Mouse (Mus musculus) cerebellum, adult 9-11 months (tissue): ENCODE data around the gene Ankrd65.
"Not testable (repeated sequence)": the region's sequence is repeated elsewhere in the genome, so short reads cannot be mapped to it uniquely, and the experiment has no call there.

Experiments used
- DNase-seq: peaks from one replicate; pipeline ENCODE4 v3.0.0; 2022

Ankrd65 gene

DNA sequence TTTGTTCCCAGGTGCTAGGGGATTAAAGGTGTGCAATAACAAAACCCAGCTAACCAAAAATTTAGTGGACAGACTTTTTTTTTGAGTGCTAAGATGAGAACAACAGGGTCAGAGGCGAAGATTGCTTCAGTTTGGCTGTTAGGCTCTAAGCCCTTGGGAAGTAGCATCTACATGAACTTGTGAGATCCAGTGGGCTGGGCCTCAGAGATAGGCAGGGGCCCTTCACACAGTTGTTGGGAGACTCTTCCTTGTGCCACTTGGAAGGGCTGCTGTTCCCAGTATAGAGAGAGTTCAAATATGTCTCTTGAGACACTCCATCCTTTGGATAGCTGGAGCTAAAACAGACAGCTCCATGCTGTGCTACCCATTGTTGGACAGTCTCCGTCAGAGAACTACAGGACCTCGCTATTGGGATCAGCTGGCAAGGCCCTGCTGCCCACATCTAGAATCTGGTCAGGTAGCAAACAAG is at the start of gene Ankrd65:
TSS of gene Ankrd65 (plus strand) at position 419 of the 469 bp plus-strand sequence.
- no peak for DNase-seq

DNA sequence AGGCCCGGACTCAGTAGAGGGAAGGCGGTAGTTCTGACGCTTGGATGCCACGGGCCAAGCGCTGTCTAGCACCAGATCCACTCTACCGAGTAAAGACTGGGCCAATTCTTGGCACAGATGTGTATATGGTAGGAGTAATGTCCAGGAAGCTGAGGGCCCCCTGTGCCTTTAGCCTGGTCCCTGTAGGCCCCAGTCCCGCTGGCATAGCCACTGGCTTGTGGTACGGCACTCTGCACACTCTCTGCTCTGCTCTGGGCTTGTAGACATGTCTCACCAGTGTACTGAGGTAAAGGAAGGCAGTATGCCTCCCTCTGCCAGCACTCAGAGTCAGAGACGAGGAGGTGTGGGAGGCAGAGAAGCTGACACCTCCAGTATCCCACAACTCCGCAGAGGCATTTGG is 49.6 kb upstream of the Ankrd65 start:
- not testable (repeated sequence) for DNase-seq

DNA sequence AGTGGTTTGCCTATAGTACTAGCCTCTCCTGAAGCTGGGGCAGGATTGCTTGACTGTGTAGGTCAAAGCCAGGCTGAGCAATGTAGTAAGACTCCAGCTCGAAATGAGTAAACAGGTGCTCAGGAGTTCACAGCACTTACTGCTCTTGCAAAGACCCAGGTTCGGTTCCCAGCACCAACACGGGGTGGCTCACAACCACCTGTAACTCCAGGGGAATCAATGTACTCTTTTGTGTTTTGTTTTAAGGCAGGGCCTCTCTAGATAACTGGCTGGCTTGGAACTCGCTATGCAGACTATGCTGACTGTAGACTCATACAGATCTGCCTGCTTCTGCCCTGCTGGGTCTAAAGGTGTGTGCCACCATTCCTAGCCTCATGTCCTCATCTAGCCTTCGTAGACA is 47.6 kb upstream of the Ankrd65 start:
- DNase-seq, result no peak

DNA sequence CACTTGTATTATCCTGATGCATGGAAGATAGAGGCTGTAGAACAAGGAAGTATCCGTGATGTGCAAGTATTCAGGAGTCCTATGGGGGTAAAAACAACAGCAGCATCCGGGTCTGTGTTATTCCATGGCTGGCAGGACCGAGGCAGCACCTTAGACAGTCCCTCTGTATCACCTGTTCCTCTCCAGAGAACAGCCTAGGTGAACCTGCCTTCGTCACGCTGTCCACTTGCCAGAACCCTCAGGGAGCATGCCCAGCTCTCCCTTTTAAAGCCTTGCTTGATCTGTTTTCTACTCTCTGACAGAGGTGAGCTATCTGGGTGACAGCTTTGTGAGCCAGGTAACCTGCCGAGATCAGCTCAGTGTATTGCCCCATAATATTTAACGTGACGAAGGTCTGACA is 45.8 kb upstream of the Ankrd65 start:
- DNase-seq, result peak; percentile 74

DNA sequence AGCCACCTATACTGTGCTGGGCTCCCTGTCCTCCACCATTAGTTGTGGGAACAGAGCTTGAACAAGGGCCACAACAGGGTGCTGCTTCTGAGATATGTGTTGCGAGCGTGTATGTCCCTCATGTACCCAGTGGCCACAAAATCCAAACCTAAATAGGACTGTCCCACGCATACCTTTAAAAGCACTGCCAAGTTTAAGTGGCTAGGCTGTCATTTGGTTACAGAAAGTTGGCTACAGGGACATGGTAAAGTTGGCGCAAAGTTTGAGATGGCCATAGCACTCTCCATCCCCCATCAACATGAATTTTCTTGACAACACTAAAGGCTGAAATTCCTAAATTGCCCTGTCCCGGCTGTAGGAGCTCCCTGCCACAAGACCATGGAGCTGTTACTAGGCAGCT is 45.1 kb upstream of the Ankrd65 start:
- DNase-seq, result no peak

DNA sequence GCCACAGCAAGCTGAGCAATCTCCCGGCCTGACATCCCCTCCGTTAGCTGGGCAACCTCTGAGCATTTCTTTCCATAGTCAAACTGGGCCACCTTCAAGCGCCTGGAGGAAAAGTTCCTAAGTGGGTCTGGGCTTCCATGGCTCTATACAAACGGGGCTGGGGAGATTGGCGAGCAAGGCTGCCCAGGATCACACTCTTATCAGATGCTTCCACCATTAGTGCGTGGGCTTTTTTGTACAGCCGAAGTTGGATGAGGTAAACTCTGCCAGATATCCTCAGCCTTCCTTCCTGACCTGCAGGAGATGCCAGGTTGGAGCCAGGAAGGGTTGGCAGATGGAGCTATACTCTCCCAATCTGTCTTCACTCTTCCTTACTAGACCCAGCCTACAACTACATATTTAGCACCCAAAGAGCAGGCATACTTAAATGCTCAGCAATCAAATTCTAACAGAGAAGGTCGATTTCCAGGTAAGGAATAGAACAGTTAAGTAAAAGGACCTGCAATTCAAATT is 44.1 kb upstream of the Ankrd65 start:
- peak; percentile 91 for DNase-seq

DNA sequence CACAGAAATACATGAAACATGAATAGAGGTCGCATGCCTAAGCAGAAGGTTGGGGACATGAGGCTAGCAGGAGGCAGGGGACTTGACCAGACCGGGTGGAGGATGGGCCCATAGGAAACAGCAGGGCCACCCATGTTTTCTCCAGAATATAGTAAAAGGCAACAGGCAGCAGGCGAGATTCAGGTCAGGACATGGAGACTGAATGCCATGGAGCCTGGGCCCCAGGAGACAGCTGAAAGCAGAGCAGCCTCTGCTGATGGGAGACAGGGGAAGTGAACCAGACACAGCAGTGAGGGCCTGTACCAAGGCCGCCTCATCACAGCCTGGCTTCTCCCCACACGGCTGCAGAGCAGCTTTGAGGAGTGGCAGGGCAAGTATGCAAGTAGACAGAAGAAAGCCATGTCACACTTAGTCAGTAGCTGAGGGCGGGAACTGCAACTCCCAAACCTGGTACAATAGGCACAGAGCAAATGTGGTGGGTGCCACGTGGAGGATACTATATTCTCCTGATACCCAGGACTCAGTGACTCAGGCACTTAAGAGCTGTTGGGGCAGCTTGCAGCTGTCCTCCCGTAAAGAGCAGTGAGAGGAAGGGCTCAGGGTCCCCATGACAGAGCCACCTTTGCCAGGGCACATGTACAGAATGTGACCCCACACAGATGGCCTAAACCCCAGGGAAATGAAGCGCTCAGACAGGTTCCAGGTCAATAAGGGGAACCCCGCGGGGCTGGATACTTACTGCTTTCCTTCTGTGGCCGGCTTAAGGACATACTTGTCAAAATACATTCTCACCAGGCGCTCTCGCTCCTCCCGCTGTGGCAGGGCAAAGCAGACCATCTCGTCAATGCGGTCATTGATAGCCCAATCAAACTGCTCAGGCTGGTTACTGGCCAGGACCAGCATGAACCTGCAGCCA is 43.4 kb upstream of the Ankrd65 start:
- peak; percentile 76 for DNase-seq

DNA sequence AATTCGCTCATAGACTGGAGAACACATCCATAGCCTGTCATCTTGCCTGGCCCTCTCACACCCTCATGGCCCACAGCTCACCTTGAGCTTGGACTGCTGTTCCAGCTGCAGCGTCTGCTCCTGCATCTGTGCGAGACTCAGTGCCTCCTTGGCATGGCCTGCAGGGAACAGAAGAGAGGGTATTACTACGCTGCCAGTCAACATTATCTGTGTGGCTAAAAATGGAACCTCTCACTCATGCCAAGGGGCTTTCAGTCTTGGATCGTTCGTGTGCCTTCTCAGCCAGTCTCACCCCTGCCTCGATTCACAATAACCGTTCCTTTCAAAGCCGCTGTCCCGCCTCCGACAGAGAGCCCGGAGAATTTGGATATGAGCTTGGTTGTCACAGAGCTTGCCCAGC is 33.2 kb upstream of the Ankrd65 start:
- DNase-seq, result peak; percentile 28

DNA sequence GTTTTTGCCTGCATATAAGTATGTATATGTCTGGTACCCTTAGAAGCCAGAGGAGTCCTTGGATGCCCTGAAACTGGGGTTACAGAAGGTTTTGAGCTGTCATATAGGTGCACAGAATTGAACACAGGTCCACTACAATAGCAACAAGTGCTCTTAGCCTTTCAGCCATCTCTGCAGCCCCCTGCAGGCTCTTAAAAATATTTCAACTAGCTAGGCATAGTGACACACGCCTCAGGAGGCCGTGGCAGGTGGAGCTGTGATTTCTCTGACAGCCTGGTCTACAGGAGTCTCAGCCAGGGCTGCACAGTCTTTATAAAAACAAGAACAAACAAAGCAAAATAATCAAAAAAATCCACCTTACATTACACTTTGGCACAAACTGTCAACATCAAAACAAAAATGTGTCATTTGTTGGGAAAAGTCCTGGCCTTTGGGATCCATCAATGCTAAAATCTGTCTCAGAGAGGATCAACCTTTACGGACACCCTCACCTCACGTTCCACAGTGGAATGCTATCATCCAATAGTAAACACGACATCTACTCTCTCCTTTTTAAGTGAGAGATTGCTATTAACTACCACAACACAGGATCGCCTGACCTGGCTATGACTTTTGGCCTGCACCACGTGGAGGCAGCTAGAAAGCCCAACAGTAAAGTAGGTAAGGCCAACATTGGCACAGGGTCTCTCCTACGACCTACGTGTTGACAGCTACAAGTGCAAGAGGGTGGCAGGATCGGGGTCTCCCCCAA is 30.2 kb upstream of the Ankrd65 start:
- DNase-seq, result peak; percentile 49

DNA sequence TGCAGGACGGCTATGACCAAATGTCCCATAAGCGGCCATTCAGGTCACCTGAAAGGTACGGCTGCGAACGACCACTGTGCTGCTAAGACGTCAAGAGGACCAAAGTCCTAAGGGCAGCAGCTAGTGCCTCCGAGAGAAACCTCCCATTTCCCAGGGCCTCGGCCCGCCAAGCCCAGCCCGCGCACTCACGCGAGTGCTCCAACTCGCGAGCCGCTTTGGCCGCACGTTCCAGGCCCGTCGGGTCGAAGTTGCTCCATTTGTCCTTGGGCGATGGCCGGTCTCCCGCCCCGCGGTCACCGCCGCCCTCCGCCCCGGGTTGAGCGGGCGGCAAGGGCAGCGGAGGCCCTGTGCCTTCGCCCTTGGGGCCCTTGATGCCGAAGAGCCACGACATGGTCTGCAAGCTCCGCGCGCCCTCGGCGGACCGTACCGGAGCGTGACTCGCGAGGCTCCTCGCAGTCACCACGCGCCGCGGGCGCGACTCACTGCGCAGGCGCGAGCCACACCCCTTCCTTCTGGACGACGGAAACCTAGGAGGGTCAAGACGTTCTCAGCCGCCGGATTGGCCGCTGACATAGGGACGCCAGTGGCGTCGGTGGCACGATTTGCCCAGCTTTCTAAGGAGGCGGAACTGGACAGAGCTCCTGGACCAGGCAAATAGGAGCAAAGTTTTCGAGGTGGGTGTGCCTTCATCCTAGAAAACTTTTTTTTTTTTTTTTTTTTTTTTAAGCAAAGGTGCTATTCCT is 29.5 kb upstream of the Ankrd65 start, which contains the start of gene Atad3a:
TSS of gene Atad3a (minus strand) at position 481 of the 743 bp plus-strand sequence.
- DNase-seq, result peak; percentile 97

DNA sequence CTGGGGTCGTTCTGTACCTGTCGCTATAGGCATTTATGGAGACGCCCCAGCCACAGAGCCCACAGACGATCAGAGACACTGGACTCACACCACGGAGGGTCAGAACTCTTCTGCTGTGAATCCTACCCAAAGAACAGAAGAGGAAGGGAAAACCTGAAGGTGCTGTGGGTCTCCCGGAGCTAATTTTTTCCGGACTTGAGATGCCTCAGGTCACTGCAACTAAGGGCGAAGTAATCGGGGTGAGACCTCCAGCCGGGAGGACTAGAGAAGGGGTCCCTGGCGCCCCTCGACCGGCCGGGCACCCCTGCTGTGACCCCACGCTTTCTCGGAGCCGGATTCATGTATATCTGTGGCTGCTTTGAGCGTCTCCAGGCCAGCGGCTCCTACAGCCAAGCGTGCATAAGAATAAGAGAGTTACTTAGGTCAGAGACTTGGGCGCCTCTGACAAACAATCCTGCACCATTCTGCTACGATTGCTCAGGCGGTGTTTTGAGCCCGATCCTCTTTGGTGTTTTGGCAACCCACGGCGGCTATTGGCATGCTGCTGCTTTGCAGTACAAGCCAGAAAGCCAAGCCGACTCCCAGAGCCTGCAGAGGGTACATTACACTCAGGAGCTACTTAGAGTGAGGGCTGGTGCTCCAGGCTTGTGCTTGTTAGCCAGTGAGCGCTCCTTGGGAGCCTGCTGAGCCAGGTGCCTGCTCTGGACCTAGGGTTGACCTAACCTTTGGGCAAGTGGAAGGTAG is 28.7 kb upstream of the Ankrd65 start:
- DNase-seq, result peak; percentile 50

DNA sequence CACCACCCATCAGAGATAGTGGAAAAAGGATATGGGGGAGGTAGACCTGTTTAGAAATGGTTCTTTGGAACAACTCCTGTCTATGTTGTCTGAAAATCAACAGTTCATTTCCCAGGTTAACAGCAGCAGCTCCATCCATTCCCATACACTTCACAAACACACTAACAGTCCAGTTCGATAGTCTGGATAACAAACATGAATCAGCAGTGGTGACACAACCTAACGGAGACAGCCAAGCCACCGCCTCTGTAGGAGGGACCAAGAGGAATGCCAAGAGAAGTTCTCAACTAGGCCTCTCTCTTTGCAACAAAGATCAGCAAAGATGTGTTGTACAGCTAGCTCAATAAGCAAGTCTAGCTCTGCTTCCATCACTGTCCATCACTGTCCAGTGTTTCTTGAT is 27.9 kb upstream of the Ankrd65 start:
- DNase-seq, result peak; percentile 15

DNA sequence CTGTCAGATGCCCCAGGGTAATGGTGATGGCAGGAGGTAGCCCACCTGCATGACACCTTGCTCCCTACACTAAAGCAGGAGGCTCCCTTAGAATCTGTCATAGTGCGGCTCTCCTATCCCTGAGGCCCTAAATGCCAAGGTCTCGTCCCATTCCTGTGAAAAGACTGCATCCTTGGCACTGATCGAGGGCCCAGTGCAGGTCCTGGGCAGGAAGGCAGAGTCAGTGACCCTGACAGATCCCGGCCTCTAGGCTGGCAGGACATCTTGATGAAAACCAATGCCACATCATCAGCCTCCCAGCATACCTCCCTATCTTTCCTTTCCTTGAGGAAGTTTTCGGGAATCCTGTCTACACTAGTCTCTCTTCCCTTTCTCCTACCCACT is 20.8 kb upstream of the Ankrd65 start:
- DNase-seq, result no peak

DNA sequence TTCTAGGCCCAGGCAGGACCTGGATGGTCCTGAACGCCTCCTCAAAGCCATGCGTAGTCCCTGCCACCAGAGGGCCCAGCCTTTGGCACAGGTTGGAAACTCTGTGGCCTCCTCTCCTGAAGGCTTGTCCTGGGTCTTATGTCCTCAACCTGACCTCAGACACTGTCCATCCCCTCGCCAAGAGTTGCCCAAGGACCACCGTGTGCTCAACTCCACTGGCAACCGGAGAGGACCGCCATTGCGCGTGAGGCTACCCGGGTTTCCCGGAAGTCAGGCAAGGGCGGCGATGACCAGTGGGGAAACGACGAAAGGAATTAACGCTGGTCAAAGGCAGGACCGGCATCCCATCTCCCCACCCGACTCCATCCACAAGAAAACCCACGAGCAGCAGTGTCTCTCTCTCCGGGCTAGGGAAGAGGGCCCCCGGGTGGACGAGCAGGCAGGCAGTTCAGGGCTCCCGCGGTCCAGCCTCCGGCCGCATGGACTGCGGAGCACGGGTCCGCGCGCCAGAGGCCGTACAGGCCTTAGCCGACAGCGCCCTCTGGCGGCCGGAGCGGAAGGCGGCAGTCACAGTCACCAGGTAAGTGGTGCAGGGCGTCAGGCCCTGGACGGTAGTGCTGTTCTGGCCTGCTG is 20.2 kb upstream of the Ankrd65 start:
- DNase-seq, result peak; percentile 93

DNA sequence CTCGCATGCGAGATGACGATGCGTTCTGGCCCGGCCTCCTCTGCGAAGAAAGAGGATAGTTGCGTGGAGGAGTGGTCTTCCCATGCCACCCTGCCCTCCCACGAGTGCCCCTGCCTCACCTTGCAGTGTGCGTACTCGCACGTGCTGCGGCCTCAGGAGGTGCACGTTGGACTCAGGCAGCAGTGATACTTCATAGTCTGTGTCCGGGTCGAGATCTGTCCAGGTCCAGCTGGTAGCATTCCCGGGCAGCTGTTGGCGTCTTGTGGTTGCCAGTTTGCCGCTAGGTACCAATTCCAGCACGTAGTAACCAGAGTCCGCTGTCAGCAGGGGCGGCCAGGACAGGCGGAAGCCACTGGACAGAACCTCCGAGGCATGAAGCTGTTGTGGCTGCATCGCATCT is 19.6 kb upstream of the Ankrd65 start:
- no peak for DNase-seq

DNA sequence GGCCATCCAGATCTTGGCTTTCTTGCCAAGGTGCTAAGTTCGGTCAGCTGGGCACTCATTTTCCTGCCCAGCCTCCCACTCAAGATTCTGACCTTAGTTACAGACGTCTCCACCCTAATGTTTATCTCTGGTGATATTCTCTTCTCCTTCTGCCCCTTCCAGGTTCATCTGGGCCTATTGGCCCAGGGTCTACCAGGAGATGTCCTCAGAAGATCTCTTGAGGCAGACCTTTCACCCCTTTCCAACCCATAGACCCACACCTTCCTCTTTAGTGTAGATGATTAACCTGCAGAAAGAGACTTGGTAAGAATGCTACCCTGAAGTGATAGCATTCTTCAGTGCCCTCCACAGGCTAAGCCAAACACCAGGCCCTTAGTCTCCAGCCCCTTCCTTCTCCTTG is 18.5 kb upstream of the Ankrd65 start:
- DNase-seq, result no peak

DNA sequence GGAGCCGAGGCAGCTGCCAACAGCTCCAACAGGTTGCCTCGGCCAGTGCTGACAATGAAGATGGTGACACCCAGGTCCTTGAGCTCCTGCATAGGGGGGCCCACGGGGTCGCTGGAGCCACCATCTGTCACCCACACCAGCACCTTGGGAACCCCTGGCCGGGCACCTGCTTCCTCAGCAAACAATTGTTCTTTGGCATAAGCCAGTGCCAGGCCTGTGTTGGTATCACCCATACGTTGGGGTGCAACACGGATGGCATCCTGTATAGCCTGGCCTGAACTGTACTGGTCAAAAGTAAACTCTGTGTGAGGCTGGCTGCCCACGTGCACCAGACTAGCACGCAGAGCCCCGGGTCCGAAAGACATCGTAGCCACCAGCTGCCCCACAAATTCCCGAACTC is 17.5 kb upstream of the Ankrd65 start:
- peak; percentile 62 for DNase-seq

DNA sequence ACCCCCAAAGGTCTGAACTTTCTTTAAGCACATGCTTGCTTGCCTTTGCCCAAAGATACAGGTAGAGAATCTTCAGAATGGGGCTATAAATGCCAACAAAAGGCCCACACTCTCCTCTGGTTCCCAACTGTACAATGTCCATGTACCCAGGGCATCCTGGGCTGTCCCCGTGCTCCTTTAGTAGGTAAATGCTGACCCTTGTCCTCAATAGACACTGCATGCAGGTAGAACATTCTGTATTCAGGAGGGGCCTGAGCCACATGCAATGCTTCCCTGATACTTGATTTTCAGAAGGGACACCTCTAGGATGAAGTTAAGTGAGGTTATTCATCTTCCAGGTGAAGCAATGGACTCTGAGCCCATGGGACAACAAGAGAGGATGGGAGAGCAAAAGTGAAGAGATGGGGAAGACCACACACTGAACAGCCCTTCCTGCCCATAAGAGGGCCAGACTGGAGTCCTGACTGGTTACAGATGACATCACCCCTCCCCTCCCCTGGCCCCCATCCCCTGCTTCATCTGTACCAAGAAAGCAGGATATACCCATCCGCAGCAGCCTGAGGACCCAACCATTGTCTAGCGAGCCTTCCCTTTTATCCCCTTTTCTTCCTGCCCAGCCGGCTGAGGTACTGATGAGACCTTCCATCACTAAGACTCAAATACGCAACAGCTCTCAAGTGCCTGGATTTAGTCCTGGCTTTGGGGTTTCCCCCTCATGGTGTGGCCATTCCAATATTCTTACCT is 16.7 kb upstream of the Ankrd65 start:
- peak; percentile 46 for DNase-seq

DNA sequence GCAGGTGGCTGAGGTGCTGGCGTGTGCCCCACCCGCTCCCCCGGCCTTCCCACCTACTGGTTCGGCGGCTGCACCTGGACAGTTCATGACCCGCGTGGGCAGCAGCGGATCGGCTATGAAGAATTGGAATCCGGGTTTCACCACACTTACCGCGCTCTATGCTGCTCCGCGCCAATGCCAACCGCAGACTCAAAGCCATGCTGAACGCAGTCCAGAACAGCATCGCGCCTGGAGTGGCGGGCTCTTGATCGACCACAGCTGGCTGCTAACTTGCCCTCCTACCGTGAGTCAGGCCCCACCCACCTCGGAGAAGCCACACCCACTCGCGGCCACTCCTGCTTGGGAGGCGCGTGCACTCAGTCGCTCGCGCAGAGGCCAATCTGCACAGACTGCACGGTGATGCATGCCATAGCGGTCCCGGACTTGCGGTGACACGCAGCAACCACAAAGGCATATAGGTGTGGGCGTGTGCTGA is 15.9 kb upstream of the Ankrd65 start, which contains the start of gene Vwa1:
TSS of gene Vwa1 (minus strand) at position 419 of the 475 bp plus-strand sequence.
- peak; percentile 90 for DNase-seq

DNA sequence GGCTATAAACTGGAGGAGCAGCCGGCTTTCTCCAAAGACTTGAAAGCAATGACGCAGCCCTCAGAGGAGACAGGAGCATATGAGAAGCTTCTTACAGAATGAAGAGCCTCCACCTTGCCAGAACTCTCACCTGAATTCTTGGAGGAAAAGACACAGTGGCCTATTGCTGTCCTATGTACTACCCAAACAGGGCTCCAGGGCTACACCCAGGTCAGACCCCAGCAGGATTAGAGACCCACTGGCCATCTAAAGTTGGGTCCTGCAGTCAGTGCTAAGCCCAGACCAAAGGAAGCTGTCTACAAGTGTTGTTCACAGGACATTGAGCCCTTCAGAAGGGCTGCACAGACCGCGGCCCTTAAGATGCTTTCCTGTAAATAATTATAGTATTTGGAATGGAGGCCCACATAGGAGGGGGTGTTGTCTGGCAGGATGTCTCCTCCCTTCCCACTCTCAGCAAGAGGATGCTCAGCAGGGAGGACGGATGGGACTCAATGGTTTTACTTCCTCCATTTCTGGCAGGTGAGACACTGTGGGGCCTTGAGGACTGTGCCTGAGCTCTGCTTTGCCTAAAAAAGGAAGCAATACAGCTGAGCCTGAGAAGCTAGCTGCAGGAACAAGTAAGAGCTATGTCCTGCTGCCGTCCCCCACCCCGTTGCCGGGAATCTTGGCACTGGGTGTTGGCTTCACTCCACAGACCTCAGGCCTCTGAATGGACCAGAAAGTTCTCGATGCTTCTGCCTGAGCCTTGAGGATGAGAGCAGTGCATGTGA is 15.1 kb upstream of the Ankrd65 start:
- peak; percentile 82 for DNase-seq
